Mouse (Mus musculus) testis, postnatal 14 days (tissue): ENCODE data around the gene Syne4.

Experiments
- DNase-seq: peaks from one replicate; pipeline ENCODE4 v3.0.0; 2021; ENCODE audit warnings: low spot score

The Syne4 gene

DNA sequence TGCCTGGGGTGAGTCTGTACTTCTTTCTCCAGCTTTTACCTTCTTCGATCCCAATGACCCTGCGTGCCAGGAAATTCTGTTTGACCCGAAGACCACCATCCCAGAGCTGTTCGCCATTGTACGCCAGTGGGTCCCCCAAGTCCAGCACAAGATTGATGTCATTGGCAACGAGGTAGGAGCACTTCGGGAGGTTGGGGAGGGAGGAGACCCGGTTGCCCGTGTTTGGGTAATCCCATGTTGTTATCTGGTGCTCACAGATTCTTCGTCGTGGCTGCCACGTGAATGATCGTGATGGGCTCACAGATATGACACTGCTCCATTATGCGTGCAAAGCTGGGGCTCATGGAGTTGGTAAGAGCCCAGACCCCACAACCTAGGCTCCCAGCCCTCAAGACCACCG is 17.8 kb upstream of the Syne4 start:
- no peak for DNase-seq

DNA sequence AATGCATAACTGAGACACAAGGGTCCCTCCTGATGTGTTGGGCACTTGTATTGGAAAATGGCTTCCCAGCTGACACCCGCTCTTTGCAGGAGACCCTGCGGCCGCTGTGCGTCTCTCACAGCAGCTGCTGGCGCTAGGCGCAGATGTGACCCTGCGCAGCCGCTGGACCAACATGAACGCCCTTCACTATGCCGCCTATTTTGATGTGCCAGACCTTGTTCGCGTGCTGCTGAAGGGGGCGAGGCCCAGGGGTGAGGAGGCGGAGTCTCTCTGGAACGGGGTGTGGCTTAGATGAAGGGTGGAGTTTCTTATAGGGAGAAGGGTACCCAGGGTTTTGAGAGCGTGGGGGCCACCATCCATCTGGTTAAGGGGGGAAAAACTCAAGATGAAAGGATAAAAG is 17.3 kb upstream of the Syne4 start:
- DNase-seq: no peak

DNA sequence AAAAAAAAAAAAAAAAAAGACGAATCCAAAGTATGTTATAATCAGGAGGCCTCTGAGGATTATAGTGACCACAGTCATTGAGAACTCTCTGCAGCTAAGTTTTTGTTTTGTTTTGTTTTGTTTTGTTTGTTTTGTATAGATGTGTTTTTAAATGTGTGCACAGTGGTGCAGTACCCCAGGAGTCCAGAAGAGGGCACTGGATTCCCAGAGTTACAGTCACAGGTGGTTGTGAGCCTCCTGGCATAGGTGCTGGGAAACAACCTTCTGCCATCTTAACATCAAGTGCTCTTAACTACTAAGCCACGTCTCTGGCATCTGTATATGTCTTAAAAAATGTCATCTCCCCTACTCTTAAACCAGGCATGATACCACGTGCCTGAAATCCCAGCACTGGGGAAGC is 13.7 kb upstream of the Syne4 start:
- no peak for DNase-seq

DNA sequence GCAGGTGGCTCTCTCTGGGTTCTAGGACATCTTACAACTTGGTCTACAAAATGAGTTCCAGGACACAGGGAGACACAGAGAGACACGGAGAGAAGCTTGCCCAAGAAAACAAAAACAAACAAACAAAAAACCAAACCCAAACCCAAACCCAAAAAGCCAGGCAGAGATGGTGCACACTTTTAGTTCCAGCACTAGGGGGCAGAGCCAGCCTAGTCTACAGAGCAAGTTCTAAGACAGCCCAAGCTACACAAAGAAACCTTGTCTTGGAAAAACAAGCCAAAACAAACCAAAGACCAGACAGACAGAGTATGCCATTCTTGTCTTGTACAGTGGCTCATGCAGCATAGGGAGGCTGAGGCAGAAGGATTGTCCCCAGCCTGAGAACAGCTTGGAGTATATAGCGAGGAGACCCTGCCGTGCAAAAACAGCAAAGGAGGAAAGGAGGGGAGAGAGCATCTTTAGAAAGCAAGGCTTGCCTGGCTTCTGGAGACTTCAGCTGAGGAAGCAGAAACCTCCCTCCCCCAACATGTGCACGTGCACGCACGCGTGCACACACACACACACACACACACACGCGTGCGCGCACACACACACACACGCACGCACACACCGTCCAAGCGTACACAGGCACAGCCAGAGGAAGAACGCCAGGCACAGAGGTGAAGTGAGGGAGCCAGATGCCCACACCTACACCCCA is 8.4 kb upstream of the Syne4 start:
- DNase-seq: no peak

DNA sequence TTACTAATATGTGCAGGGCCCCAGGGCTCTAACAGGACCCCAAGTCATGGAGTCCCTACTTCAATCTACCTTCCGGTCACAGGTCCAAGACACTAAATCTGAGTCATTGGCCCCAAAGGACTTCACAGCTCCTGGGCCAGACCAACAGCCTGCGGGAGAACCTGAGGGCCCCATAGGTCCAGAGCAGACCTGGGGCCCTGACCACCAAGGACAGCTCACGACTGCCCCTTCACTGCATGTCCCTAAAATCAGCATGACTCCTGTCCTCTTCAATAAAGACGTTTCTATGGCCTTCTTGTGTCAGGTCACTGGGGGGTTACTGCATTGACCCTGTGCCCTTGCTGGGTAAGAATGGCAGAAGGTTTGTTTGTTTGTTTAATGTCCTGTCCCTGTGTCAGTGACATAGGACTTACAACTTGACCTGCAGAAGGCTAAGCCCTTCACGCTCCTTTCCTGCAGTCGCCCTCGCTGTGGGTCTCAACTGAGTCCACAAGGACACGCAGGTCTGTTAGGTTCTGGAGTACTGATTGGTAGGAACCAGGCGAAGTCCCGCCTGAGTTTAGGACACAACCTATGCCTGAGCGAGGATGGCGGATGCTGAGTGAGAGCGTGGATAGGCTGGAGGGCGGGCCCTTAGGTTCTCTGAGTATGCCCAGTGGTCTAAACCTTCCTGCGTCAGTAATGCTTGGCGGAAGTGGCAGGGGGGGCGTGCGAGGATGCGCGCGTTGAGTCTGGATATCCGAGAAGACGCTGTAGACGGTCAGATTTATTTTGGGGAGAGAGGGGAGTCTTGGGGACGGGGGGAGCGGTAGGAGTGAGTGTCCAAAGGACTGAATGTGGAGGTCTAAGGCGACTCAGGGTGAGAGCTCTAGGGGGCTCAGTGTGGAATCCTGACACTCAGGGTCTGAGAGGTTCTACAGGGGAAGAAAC is 6.3 kb upstream of the Syne4 start, which contains the start of gene Alkbh6:
Alkbh6 (plus strand) TSS at position 642 of the 930 bp plus-strand sequence.
- peak; percentile 92 for DNase-seq

DNA sequence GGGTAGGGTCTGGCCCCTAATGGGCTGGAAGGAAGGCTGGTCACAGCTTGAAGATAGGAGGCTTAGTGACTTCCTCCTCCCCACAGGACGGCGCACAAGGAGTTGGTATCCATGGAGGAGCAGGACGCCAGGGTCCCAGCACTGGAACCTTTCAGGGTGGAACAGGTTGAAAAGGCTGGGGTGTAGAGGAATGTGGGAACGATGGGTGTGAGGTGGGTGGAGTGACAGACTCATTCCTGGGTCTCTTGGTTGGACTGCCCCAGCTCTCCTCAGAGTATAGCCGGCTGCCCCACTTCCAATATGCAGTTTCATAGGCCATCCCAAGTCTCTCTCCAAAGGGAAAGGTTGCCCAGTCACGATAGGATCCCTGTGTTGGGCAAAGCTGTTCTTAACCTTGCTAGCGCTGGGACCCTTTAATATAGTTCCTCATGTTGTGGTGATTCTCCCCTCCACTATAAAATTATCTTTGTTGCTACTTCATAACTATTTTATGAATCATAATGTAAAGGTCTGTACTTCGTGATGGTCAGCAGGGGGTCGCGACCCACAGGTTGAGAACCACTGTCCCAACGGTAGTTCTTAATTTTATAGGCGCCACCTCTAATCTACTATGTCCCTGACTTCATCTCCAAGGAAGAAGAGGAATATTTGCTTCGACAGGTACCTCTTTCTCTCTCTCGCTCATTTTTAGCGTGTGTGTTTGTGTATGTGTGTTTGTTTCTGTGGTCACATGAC is 5.0 kb upstream of the Syne4 start:
- no peak for DNase-seq

DNA sequence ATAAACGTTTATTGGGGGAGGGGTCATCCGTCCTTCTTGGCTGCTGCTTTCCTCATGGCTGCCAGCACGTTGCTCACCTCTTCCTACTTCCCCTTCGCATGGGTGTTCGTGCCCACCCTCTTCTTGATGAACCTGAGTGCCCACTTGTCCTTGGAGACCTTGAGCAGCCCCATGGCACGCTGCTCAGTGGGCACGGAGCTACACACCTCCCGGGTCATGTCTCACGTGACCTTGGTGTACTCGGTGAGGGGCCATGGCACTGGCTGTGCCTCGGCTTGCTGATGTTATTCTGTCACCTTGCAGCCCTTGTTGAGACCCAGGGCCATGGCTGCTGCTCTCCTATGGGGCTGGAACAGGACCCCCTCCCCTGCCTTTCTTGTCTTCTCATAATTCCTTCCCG is 4.5 kb upstream of the Syne4 start:
- DNase-seq: no peak

DNA sequence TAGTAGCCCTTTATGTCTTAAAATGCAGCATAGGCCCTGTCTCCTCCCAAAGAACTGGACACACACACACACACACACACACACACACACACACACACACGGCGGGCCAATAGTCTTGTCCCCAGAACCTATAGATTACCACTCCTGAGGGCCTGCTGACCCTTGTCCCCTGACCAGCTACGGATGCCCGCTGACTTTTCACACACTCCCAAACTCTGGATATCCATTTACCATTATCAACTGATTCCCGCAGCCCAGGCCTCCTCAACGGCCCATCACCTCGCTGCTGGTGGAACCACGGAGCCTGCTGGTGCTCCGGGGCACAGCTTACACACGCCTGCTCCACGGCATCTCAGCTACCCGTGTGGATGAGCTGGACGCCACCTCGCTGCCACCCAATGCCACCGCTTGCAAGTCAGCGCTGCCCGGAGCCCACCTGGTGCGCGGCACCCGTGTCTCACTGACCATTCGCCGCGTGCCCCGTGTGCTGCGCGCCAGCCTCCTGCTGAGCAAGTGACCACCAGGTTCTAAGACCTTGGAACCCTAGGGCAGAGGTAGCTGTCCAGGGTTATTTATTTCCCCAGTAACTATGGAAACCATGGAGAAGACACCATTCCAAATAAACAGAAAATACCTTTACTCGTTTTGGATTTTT is 814 bp upstream of the Syne4 start:
- no peak for DNase-seq

DNA sequence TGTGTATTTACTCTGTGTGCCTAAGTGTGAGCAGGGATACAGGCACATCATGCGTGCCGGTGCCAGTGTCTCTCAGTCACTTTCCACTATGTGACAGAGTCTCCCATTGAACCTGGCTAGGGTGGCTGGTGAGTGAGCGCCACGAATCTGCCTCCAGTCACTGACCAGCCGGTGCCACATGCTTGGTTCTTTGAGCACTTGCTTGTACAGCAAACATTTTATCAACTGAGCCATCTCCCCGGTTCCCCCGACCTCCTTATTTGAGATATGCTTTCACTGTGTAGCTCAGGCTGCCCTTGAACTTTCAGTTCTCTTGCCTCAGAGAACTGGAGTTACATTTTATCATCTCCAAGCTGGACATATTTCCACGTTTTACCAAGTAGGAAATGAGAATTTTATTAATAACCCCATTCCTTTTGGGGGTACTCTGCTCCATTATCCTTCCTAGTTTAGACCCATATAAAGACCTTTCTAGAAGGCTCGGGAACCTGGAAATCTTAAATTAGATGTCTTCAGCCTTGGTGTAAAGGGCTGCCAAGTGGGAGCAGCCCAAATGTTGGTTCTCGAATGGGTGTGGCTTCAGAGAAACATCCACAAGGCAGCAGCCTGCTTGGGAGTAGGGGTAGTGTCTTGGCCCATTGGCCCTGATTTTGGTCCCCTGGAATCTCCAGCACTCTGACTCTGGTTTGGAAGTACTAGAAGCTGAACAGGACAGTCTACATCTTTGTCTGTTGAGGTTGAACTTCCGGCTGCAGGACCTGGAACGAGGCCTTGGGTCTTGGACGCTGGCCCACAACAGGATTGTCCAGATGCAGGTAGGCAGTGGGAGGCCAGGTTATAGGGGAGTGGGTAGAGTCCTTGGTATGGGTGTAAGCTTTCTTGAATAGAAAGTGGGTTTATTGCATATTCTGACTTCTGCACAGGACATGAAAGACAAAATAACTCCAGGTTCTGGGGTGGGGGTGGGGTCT is 1.2 kb downstream of the Syne4 start:
- no peak for DNase-seq

DNA sequence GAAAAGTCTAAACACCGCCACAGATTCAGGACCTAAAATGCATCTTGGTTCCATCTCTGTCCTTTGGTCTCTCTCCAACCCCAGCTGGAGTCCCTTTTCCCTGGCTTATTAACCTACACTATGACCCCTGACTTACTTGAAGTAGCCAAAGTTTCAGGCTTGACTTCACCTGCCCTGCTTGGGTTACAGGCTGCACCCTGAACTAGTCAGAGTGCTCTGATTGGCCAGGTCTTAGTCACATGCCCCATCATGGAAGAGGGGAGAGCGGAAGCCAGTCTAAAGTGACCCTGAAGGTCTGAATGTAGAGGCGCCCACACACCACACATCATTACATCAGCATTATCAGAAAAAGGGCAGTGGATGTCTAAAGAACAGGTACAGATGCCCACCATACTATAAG is 3.5 kb downstream of the Syne4 start:
- no peak for DNase-seq

DNA sequence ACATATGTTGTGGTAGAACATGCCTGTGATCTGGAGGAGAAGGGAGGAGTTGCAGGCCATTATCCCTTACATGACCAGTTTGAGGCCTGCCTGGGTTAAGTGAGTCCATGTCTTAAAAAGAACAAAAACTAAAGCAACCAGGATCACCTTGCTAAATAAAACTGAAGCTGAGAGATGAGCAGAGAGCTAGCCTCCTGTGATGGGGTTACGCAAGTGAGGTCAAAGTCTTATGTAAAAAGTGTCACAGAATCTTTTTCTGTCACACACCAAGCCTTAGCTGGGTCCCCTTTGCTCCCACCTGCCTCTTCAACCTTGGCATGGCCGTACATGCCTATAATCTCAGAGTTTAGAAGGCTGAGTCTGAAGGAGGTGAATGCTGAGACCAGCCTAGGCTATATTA is 6.3 kb downstream of the Syne4 start:
- DNase-seq: no peak

DNA sequence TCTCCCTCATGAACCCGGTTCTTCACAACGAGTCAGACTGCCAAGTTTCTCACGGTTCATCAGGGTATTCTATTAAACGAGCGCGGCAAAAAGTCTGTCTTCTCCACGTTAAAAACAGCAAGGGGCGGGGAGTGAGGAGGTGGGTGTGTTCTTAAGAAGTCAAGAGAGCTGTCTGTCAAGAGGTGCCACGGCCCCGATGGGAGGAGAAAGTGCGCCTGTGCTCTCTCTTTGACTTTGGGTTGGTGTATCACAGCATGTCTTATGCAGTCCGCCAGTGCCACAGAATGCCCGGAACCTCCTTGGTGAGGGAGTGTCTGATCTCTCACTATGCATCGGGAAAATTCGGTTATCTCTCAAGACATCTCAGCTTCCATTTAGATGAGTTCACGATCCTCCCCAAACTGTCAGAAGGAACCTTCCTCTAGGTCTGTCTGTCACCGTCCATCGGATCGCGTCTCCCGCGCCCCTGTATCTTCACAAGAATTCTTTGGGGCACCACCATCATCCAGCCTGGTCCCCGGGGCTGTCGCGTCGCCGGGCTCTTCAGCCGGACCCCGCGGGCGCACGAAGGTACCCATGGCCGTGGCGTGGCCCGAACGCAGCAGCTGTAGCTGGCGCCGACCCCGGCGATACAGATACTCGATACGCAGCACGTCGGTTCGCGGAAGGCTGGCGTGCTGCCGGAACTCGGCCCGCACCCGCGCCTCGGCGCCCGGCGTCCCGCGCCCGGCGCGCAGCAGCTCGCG is 7.1 kb downstream of the Syne4 start, which contains the start of gene E130208F15Rik:
E130208F15Rik (plus strand) TSS at position 202 of the 746 bp plus-strand sequence.
- DNase-seq: peak; percentile 73

DNA sequence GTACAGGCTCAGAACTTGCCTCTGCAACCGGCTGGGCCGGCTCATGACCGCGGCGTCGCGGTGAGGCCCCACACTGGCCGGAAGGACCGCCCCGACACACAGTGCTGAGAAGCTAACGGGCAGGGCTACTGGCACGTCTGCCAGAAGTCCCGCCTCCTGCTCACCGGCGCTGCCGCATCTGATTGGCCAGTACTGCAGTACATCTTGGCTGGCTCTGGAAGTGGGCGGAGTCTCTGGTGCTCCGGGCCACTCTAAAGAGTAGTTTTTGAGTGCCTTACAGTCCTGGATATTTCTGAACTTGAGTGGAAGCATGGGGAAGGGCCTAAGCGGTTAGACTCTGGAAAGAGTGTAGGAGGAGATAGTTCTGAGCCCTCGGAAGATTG is 7.7 kb downstream of the Syne4 start:
- DNase-seq: peak; percentile 99

DNA sequence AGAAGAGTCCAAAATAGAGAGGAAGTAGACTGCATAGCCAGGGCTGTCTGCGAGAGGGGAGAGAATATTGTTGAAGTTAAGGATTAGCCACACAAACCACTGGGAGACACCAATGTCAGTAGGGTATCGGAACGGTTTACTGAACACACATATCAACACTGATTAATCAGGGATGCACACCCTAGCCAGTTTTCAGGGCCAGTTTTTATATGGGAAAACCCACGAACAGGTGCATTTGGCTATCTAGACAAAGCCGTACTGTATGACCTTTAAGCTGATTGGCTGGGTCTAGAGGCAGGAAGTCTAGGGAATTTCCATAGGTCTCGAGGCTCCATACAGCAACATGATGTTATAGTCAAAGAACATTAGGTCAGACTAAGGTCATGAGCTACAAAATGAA is 8.3 kb downstream of the Syne4 start:
- no peak for DNase-seq

DNA sequence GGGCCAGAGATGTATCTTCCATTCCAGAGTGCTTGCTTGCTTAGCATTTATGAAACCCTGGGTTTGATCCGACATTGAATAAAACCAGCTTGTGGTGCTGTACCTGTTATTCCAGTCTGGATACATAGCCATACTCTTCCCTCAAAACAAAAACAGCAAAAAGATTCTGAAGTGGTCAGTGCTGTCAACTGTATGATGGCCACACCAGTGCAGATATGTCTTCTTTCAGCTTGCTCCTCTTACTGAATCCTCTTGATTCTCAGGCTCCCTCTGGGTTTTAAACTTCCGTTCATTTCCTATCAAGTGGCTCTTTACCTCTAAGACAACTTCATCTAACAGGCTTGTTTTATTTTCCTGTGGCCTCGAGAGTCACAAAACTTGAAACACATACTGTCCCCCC is 9.2 kb downstream of the Syne4 start, which contains the start of gene Sdhaf1:
Sdhaf1 (minus strand) TSS at position 101 of the 400 bp plus-strand sequence.
- no peak for DNase-seq

DNA sequence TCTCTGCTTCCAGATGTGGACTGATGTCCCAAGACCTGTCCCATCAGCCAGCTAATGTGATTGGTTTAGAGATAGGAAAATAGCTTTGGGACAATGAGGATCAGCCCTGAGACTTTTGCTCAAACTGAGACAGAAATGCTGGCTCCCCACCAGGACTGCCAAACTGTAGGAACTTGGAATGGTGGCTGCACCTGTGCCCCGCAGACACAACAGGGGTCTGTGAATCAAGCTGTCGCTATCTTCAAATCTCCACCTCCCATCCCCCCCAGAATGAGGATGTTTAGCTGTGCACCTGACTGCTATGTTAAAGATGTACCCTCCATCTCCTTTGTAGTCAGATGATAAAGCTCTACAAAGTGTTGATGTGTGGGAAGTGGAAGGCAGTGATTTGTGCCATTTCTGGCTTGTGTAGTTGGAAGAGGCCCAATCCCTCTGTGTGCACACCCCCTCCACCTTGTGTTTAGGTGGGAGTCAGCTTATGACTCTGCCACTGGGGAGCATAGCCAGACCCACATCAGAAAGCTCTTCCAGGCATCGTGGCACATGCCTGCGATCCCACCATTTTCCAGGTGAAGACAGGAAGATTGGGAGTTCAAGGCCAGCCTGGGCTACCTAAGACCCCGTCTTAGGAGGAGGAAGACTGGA is 9.8 kb downstream of the Syne4 start:
- no peak for DNase-seq

DNA sequence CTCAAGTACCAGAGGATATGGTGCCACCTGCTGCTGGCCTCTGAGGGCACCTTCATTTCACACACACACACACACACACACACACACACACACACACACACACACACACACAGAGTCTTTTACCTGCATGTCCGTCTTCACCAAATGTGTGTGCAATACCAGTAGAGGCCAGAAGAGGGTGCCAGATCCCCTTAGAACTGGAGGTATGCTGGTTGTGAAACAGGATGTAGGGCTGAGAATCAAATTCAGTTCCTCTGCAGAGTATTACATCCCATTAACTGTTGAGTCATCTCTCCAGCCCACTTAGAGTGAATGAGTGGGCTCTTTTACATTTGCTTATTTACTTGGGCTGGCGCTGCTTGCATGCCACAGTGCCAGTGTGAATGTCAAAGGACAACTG is 10.8 kb downstream of the Syne4 start:
- no peak for DNase-seq

DNA sequence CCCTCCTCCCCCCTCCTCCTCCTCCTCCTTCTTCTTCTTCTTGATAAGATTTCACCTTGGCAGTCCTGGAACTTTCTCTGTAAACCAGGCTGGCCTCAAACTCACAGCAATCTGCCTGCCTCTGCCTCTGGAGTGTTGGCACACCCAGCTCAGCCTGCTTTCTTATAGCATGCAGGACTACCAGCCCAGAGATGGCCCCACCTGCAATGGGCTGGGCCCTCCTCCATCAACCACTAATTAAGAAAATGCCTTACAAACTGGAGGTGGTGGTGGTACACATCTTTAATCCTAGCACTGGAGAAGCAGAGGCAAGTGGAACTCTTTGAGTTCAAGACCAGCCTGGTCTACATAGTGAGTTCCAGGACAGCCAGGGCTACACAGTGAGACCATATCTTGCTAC is 11.8 kb downstream of the Syne4 start:
- no peak for DNase-seq

DNA sequence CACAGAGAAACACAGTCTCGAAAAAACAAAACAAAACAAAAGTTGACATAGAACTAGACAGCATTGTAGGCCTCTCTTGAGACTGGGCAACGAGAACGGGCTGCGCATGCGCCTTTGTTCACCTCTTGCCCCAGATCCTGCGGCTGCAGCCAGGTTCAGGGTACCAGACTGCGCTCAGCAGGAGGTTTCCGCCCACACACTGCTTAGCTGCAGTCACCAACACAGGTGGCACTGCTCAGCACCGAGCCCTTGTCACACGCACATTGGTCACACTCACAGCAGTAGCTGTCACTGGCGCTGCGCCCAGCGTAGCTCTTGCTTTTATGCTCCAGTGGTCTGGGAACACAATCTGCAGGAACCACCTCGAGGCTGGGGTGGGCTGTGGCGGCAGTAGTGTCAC is 12.5 kb downstream of the Syne4 start:
- DNase-seq: peak; percentile 41

DNA sequence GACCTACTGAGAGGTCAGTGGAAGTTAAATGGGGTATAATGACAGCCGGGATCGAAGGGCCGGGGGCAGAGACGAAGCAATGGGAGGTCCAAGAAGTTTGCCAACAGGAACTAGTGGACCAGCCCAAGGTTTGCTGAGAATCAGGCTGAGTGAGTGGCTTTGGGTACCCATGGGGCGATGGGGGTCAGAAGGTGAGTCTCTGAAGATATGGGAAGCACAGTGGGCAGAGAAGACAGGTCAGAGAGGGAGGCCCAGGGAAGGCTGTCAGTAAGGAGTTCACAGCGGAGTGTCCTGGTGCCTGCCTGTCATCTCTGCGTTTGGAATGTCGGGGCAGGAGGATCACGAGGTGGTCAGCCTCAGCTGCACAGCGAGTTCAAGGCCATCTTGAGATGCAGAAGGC is 13.8 kb downstream of the Syne4 start:
- DNase-seq: no peak
